Mouse (Mus musculus) lung, adult 2 months (tissue): ENCODE data around the gene Cish. TPM values are rescaled to one million over a fixed set of nuclear protein-coding genes. Genes with fewer than 3 reads are reported as not detected.

Experiments
- DNase-seq: peaks from one replicate; pipeline ENCODE4 v3.0.0; 2022
- H3K4me1 ChIP-seq: fragments of 200-500 bp; 2 replicates; pipeline ENCODE4 v1.6.1; 2011; ENCODE audit warnings: low read length; ENCODE audit not compliant: control insufficient read depth, insufficient read depth
- H3K4me3 ChIP-seq: fragments of 200-500 bp; replicated peaks from 2 replicates; pipeline ENCODE3; 2011; ENCODE audit warnings: low read depth, mild to moderate bottlenecking, control low read depth, low read length; ENCODE audit errors: extremely low read depth
- CTCF ChIP-seq: fragments of 200-500 bp; IDR thresholded peaks from 2 replicates; pipeline ENCODE4 v1.5.1; 2011; ENCODE audit warnings: mild to moderate bottlenecking, low read length, control low read depth; ENCODE audit not compliant: insufficient read depth
- POLR2A ChIP-seq: fragments of 200-500 bp; IDR thresholded peaks from 2 replicates; pipeline ENCODE4 v1.6.1; 2011; ENCODE audit warnings: low read depth, mild to moderate bottlenecking, control low read depth, low read length, borderline replicate concordance; ENCODE audit errors: extremely low read depth
- WGBS: fragments of 180-500 bp; shearing (Covaris S2); methylation state at CpG from one replicate; pipeline ENCODE4 v1.1.7; 2018; 5-methylcytosine and 5-hydroxymethylcytosine counted together
- polyA plus RNA-seq: library from polyadenylated mRNA; depleted of rRNA; stranded (reverse); fragments of >200 nt; gene quantifications from 2 replicates; pipeline ENCODE4 v1.2.3, GENCODE M21; 2012

The Cish gene
- polyA plus RNA-seq, 1 experiment: 61.1 TPM

DNA sequence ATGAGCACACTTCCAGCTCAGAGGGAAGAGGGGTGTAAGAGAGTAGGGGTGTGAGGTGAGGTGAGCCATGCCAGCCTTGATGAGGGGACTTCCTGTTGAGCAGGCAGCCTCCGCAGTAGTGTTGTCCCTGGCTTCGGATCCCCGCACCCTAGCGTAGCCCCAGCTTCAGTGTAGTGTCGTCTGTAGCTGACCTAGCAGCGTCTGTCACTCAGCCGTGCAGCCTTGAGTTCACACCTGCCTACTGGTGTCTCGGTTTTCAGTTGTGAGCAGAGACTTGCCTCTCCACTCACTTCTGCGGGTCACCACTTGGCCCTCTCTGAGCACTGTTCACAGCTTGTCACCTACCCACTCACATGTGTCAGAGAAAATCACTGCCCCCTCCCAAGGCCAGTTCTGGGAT lies 13.3 kb downstream of the Cish start:
- Histone ChIP-seq H3K4me3 (no peak overlapping the region), H3K4me1 (peaks cover 39% of the 10 kb centered on the region)
- WGBS: 73% methylated on average over 9 of the region's 9 CpGs
- DNase-seq: no peak
- no peak for TF ChIP-seq CTCF
- no peak for TF ChIP-seq POLR2A

DNA sequence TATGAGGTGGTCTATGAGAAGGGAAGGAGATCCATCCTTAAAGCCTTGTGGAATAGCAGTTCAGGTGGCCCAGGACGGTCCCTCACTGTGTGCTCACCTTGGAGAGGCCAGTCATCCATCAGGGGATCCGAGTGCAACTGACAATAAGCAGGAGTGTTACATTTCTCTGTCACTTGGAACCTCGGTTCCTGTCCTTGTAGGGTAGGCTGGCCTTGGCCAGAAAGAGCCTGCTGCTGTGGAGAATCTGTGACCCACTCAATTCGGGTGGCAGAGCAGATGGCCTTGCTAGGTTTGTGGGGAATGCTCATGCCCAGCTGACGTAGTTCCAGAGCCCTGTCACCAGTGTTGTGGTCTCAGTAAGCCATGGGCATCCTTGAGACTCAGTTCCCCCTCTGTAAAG lies 13.8 kb downstream of the Cish start:
- 72% methylated on average over 5 of the region's 5 CpGs for WGBS
- Histone ChIP-seq H3K4me3 (no peak overlapping the region), H3K4me1 (peaks cover 35% of the 10 kb centered on the region)
- TF ChIP-seq POLR2A (no peak), CTCF (no peak)
- no peak for DNase-seq

DNA sequence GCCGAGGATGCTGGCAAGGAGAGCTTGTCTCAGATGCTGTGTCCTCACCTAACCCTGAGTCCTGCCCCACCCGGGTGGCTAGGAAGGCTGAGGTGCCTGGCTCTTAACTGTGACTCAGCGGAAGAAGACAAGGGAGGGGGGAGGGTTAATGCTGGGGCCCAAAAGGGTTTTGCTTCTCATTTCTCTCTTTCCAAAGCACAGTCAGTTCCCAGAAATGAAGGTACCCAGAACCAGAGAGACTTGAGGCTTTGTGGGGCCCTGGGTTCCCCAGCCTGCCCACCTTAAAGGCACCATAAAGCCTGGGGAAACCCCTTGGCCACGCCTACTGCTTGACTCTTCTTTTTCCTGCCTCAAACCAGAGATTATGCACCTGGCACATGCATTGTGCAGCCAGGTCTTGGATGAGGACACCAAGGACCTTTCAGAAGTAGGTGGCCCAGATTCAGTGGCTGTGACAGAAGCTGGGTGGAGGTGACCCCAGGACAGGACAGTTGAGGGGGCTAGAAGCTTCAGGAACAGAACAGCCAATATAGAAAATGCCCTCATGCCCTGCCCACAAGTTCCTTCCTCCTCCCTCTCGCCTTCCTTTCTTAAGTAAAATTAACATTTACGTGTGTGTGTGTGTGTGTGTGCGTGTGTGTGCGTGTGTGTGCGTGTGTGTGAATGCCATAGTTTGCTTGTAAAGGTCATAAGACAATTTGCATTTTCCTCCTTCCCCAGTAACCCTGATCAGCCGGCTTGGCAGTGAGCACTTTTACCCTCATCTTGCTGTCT lies 17.2 kb downstream of the Cish start:
- 51% methylated on average over 10 of the region's 10 CpGs for WGBS
- DNase-seq: no peak
- H3K4me1 ChIP-seq: peaks cover 12% of the 10 kb centered on the region
- no peak overlapping the region for H3K4me3 ChIP-seq
- no peak for TF ChIP-seq POLR2A
- no peak for TF ChIP-seq CTCF

DNA sequence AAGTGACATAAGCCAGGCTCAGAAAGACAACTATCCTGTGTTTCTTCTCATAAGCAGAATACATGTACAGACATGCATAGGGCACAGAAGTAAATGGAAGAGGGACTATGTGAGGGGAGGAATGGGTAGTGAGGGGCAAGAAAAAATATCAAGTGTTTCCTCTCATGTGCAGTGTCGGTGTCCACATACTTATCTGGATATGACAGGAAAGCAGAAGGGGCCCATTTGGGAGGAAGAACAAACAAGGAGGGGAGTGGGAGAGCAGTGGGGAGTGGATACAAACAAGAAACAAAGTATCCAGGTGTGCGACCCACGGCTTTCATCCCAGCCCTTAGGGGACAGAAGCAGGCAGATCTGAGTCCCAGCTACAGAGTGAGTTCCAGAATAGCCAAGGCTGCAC lies 18.1 kb downstream of the Cish start:
- TF ChIP-seq POLR2A (no peak), CTCF (no peak)
- 78% methylated on average over 3 of the region's 3 CpGs for WGBS
- Histone ChIP-seq H3K4me1 (peaks cover 9% of the 10 kb centered on the region), H3K4me3 (no peak overlapping the region)
- DNase-seq: no peak

DNA sequence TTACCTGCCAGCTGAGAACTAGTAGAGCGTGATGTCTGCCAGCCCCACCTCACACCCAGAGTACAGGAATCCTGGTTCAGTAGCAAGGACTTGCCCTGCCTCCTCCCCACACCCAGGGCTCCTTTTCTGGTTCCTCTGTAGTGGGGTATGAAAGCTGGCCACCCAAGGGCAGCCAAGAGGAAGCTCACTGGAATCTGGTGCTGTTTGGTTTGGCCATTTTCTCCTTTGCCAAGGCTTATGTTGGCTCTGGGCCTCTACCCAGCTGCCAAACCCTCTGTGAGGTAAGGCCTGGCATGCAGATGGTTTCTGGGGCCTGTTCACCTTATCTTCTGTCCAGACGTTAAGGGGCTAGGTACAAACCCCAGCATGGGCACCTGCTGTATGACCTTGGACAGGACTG lies 20.0 kb downstream of the Cish start:
- TF ChIP-seq CTCF (no peak), POLR2A (no peak)
- Histone ChIP-seq H3K4me1 (peaks cover 9% of the 10 kb centered on the region), H3K4me3 (no peak overlapping the region)
- DNase-seq: no peak
- 56% methylated on average over 2 of the region's 2 CpGs for WGBS

DNA sequence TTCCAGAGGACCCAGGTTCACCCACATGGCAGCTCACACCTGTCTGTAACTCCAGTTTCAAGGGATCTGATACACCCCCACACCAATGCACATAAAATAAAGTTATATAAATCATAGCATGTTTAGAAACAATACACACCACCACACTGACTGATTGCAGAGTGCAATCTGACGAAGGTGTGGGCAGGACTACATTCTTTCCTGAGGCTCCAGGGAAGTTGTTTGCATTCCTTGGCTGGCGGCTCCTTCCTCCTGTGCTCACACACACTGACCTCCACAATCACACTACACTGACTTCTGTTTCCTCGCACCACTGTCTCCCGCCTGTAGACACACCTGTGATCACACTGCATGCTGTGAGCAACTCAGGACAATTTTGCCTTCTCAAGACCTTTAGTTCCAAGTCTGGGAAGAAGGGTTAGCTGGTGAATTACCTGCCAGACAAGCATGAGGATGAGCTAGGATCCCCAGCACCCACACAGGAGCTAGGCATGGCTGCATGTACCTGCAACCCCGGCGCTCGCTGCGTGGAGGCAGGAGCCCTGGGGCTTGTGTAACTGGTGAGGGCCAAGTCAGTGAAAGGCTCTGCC lies 26.7 kb downstream of the Cish start:
- no peak for DNase-seq
- 63% methylated on average over 8 of the region's 8 CpGs for WGBS
- H3K4me3 ChIP-seq: no peak overlapping the region
- TF ChIP-seq POLR2A (no peak), CTCF (no peak)
- peaks cover 19% of the 10 kb centered on the region for H3K4me1 ChIP-seq

DNA sequence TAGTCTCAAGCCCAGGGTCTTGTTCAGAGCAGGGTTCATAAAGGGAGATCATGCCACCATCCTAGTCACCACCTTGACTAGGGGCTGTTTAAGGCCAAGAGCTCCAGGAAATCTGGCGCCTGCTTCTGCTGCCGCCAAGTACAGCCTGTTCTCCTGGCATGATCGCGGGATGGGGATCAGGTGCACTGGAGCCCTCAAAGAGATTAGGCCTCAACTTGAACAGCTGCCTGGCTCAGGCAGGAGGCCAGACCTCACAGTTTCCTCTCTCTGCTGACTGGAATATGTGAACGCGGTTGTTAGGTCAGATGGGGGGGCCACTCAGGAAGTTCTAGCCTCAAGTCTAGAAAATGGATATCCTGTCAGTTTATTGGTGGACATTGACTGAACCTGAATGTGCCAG lies 27.7 kb downstream of the Cish start:
- Histone ChIP-seq H3K4me1 (peaks cover 19% of the 10 kb centered on the region), H3K4me3 (no peak overlapping the region)
- no peak for TF ChIP-seq CTCF
- no peak for TF ChIP-seq POLR2A
- DNase-seq: no peak
- WGBS: 11% methylated on average over 6 of the region's 6 CpGs

DNA sequence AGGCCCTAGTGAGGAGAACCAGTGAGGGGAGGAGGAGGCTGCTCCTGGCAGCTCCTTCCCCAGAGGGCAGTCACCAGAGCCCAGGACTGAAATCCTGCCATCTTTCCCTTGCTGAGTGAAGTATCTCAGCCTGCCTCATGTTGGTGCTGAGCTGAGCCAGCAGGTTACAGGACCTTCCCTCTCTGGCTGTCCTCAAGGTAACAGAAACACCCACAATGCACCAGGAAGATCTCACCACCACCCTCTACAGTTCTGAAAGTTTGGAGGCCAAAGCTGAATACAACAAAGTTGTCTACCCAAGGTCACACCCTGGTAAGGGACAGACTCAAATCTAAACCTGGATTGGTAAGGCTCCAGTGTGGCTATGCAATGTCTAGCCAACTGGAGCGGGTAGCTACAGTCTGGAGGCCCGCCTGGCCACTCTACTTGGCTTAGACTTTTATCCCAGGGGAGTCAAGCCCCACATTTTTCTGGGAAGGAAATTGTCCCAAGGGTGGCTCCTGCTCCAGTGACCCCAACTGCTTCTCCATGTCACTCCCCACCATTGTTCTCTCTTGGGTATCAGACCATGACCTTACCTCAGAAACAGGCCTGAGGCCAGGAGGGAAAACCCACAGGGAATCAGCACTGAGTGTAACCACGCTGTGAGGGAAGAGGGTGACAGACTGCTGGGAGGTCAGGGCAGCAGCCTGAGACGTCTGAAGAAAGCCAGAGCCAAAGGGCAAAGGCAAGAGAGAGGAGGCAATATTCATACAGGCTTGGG lies 29.2 kb downstream of the Cish start:
- no peak for TF ChIP-seq POLR2A
- TF ChIP-seq CTCF: no peak
- no peak for DNase-seq
- H3K4me1 ChIP-seq: peaks cover 21% of the 10 kb centered on the region
- H3K4me3 ChIP-seq: no peak overlapping the region
- 67% methylated on average over 4 of the region's 4 CpGs for WGBS

DNA sequence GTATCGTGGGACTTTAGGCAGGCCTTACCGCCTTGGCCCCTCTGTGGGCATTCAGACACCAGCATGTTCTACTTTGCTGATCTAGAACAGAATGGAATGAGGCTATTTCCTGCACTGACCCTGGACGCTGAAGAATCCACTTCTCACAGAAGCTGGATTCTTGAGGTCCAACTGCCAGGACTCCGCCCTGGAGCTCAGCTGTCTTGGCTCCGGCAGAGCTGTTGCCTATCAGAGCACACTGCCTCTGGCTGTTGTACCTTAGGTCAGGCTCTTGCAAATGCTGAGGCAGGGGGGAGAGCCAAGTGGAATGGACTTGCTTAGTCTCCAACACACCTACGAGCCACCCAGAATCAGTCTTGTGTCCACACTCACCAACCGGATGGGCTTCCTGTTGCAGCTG lies 30.1 kb downstream of the Cish start:
- no peak for TF ChIP-seq POLR2A
- no peak for TF ChIP-seq CTCF
- DNase-seq: no peak
- no peak overlapping the region for H3K4me3 ChIP-seq
- WGBS: 48% methylated on average over 7 of the region's 7 CpGs
- peaks cover 21% of the 10 kb centered on the region for H3K4me1 ChIP-seq
